Mouse (Mus musculus) heart, embryonic 15.5 days (tissue): ENCODE data around the gene Hsh2d. TPM values are rescaled to one million over a fixed set of nuclear protein-coding genes. Genes with fewer than 3 reads are reported as not detected.

Experiments used
- ATAC-seq: fragments of 200-750 bp; cut with Nextera tagmentation; replicated peaks from 2 replicates; pipeline ENCODE4 v1.8.0; 2017; ENCODE audit warnings: low read depth, moderate TSS enrichment; ENCODE audit not compliant: insufficient number of reproducible peaks, insufficient read depth, low FRiP score
- H3K27ac ChIP-seq: fragments of 300-500 bp; sonication (generic); 2 replicates; pipeline ENCODE4 v1.5.1; 2015; ENCODE audit warnings: mild to moderate bottlenecking, inconsistent platforms
- H3K27me3 ChIP-seq: fragments of 300-500 bp; sonication (generic); 2 replicates; pipeline ENCODE4 v1.6.1; 2015; ENCODE audit warnings: inconsistent platforms
- H3K36me3 ChIP-seq: fragments of 300-500 bp; sonication (generic); 2 replicates; pipeline ENCODE4 v1.6.1; 2015; ENCODE audit warnings: mild to moderate bottlenecking, inconsistent platforms
- H3K4me1 ChIP-seq: fragments of 300-500 bp; sonication (generic); replicated peaks from 2 replicates; pipeline ENCODE4 v1.6.1; 2015; ENCODE audit warnings: inconsistent platforms
- H3K4me2 ChIP-seq: fragments of 300-500 bp; sonication (generic); 2 replicates; pipeline ENCODE4 v1.6.1; 2015; ENCODE audit warnings: inconsistent platforms, mild to moderate bottlenecking, moderate library complexity
- H3K4me3 ChIP-seq: fragments of 300-500 bp; sonication (generic); 2 replicates; pipeline ENCODE4 v1.5.1; 2015; ENCODE audit warnings: mild to moderate bottlenecking, inconsistent platforms
- H3K9ac ChIP-seq: fragments of 300-500 bp; sonication (generic); 2 replicates; pipeline ENCODE4 v1.6.1; 2015; ENCODE audit warnings: mild to moderate bottlenecking, inconsistent platforms
- H3K9me3 ChIP-seq: fragments of 300-500 bp; sonication (generic); replicated peaks from 2 replicates; pipeline ENCODE4 v1.6.1; 2016; ENCODE audit warnings: inconsistent platforms
- WGBS: fragments of 180-500 bp; shearing (Covaris S2); methylation state at CpG from one replicate; pipeline ENCODE4 v1.1.7; 2015; ENCODE audit warnings: mixed read lengths; 5-methylcytosine and 5-hydroxymethylcytosine counted together
- polyA plus RNA-seq: library from polyadenylated mRNA; unstranded; fragments of >200 nt; fragmentation: Nextera tagmentation; extraction: Ambion mirVana; gene quantifications from 2 replicates; pipeline ENCODE4 v1.2.1, GENCODE M21; 2015

The Hsh2d gene
- polyA plus RNA-seq, 1 experiment from 2014 or later: 0.20 TPM

GRCm38 (mm10) chr8:72197997-72198396, 8.6 kb downstream of the Hsh2d start:
- ATAC-seq: no peak

DNA sequence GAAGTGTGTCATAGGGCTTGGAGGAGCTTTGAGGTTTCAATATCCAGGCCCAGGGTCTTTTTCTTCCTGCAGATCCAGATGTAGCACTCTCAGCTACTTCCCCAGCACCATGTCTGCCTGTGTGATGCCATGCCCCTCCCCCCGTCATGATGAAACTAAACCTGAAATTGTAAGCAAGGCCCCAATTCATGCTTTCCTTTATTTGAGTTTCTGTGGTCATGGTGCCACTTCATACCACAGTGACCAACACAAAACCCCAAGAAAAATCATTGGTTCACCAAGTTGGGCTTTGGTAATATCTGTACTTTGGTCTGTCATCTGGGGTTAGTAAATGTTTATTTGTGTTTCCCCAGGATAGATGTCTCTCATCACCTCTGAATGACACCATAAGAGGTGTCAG, 19.1 kb downstream of the Hsh2d start:
- Histone ChIP-seq H3K9ac (no peak overlapping the region), H3K4me2 (no peak overlapping the region), H3K27ac (no peak overlapping the region), H3K27me3 (no peaks in the 10 kb centered on the region), H3K9me3 (no peaks in the 10 kb centered on the region; the same call in 1 of the 2 replicates), H3K4me1 (no peaks in the 10 kb centered on the region), H3K4me3 (no peak overlapping the region), H3K36me3 (no peaks in the 10 kb centered on the region)
- no peak for ATAC-seq
- 58% methylated on average over 1 of the region's 1 CpGs for WGBS

More at GRCm38 (mm10) chr8:72197997-72198396, 8.6 kb downstream of the Hsh2d start:
- Histone ChIP-seq H3K4me2 (no peak overlapping the region), H3K4me3 (no peak overlapping the region), H3K9ac (no peak overlapping the region), H3K9me3 (0 out of 2 replicates have a peak, but pooled peaks cover 6% of the 10 kb centered on the region), H3K27ac (no peak overlapping the region), H3K36me3 (no peaks in the 10 kb centered on the region), H3K4me1 (no peaks in the 10 kb centered on the region), H3K27me3 (no peaks in the 10 kb centered on the region)
- 48% methylated on average over 8 of the region's 8 CpGs for WGBS

GRCm38 (mm10) chr8:72210222-72210621, 20.8 kb downstream of the Hsh2d start:
- WGBS: 58% methylated on average over 4 of the region's 4 CpGs
- no peaks in the 10 kb centered on the region for H3K9me3 ChIP-seq
- ATAC-seq: no peak
- no peak overlapping the region for H3K27ac ChIP-seq
- H3K4me1 ChIP-seq: no peaks in the 10 kb centered on the region
- H3K4me3 ChIP-seq: no peak overlapping the region
- H3K36me3 ChIP-seq: no peaks in the 10 kb centered on the region
- H3K27me3 ChIP-seq: peaks cover 12% of the 10 kb centered on the region; the same call in 1 of the 2 replicates
- H3K9ac ChIP-seq: no peak overlapping the region
- H3K4me2 ChIP-seq: no peak overlapping the region

GRCm38 (mm10) chr8:72210710-72211109, 21.3 kb downstream of the Hsh2d start:
- no peak for ATAC-seq

GRCm38 (mm10) chr8:72211846-72212245, 22.4 kb downstream of the Hsh2d start:
- no peak for ATAC-seq
- H3K4me2 ChIP-seq: no peak overlapping the region
- H3K9ac ChIP-seq: no peak overlapping the region
- H3K36me3 ChIP-seq: no peaks in the 10 kb centered on the region
- no peaks in the 10 kb centered on the region for H3K4me1 ChIP-seq
- H3K9me3 ChIP-seq: no peaks in the 10 kb centered on the region
- peaks cover 16% of the 10 kb centered on the region for H3K27me3 ChIP-seq
- no peak overlapping the region for H3K27ac ChIP-seq
- H3K4me3 ChIP-seq: no peak overlapping the region
- 81% methylated on average over 1 of the region's 1 CpGs for WGBS

More at GRCm38 (mm10) chr8:72210710-72211109, 21.3 kb downstream of the Hsh2d start:
- Histone ChIP-seq H3K9me3 (no peaks in the 10 kb centered on the region), H3K27ac (no peak overlapping the region), H3K4me1 (no peaks in the 10 kb centered on the region), H3K27me3 (peaks cover 16% of the 10 kb centered on the region), H3K4me3 (no peak overlapping the region), H3K9ac (no peak overlapping the region), H3K36me3 (no peaks in the 10 kb centered on the region), H3K4me2 (no peak overlapping the region)
- WGBS: 59% methylated on average over 2 of the region's 2 CpGs

- WGBS: 54% methylated on average over 4 of the region's 4 CpGs
Observed at GRCm38 (mm10) chr8:72212751-72213150, 23.3 kb downstream of the Hsh2d start, which contains the start of gene Cib3. Gene Cib3, minus strand, starts transcription at chr8:72212837.

DNA sequence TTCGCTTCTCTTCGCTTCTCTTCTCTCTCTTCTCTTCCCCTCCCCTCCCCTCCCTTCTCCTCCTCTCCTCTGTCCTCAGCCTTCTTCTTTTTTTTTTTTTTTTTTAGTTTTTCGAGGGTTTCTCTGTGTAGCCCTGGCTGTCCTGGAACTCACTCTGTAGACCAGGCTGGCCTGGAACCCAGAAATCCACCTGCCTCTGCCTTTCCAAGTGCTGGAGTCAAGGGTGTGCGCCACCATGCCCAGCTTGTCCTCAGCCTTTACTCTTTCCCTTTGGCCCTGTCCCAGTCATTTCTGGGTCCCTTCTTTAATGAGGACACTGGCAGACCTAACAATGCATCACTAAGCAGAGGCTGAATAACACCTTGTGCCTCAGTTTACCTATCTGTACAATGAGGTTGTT, 24.1 kb downstream of the Hsh2d start, which contains the start of gene Gm11034:
Gene Gm11034, minus strand, starts transcription at position 101 of the 400 bp plus-strand sequence.
- Histone ChIP-seq H3K4me1 (no peaks in the 10 kb centered on the region), H3K36me3 (no peaks in the 10 kb centered on the region), H3K9me3 (no peaks in the 10 kb centered on the region), H3K4me3 (no peak within 1 kb of the TSS), H3K27me3 (peaks cover 16% of the 10 kb centered on the region), H3K9ac (no peak within 1 kb of the TSS), H3K4me2 (no peak within 1 kb of the TSS), H3K27ac (no peak within 1 kb of the TSS)
- 66% methylated on average over 4 of the region's 4 CpGs for WGBS
- no peak for ATAC-seq

More at GRCm38 (mm10) chr8:72212751-72213150, 23.3 kb downstream of the Hsh2d start, which contains the start of gene Cib3:
- no peak within 1 kb of the TSS for H3K27ac ChIP-seq
- H3K27me3 ChIP-seq: peaks cover 16% of the 10 kb centered on the region
- H3K4me1 ChIP-seq: no peaks in the 10 kb centered on the region
- H3K36me3 ChIP-seq: no peaks in the 10 kb centered on the region
- no peaks in the 10 kb centered on the region for H3K9me3 ChIP-seq
- ATAC-seq: no peak
- H3K4me2 ChIP-seq: no peak within 1 kb of the TSS
- no peak within 1 kb of the TSS for H3K4me3 ChIP-seq
- H3K9ac ChIP-seq: no peak within 1 kb of the TSS

GRCm38 (mm10) chr8:72215060-72215459, 25.6 kb downstream of the Hsh2d start:
- peaks cover 16% of the 10 kb centered on the region for H3K27me3 ChIP-seq
- ATAC-seq: no peak
- no peak overlapping the region for H3K4me2 ChIP-seq
- H3K9me3 ChIP-seq: no peaks in the 10 kb centered on the region
- no peak overlapping the region for H3K27ac ChIP-seq
- no peak overlapping the region for H3K9ac ChIP-seq
- H3K4me3 ChIP-seq: no peak overlapping the region
- H3K4me1 ChIP-seq: no peaks in the 10 kb centered on the region
- WGBS: 39% methylated on average over 2 of the region's 2 CpGs
- H3K36me3 ChIP-seq: no peaks in the 10 kb centered on the region

- no peak overlapping the region for H3K27ac ChIP-seq
- H3K4me3 ChIP-seq: no peak overlapping the region
- H3K36me3 ChIP-seq: no peaks in the 10 kb centered on the region
- peaks cover 8% of the 10 kb centered on the region for H3K4me1 ChIP-seq
- H3K27me3 ChIP-seq: peaks cover 16% of the 10 kb centered on the region
- no peak overlapping the region for H3K4me2 ChIP-seq
- 28% methylated on average over 1 of the region's 1 CpGs for WGBS
- H3K9ac ChIP-seq: no peak overlapping the region
- ATAC-seq: no peak
- no peaks in the 10 kb centered on the region for H3K9me3 ChIP-seq
Observed at GRCm38 (mm10) chr8:72215871-72216270, 26.4 kb downstream of the Hsh2d start.

GRCm38 (mm10) chr8:72218781-72219540, 29.5 kb downstream of the Hsh2d start:
- Histone ChIP-seq H3K36me3 (peaks cover 28% of the 10 kb centered on the region), H3K4me1 (peaks cover 11% of the 10 kb centered on the region), H3K9me3 (no peaks in the 10 kb centered on the region), H3K27me3 (peaks cover 13% of the 10 kb centered on the region), H3K9ac (no peak overlapping the region), H3K4me2 (peak overlapping the region; percentile 76), H3K4me3 (peak overlapping the region; percentile 72), H3K27ac (peak overlapping the region; percentile 74; the same call in 1 of the 2 replicates)
- ATAC-seq: no peak
- 77% methylated on average over 10 of the region's 10 CpGs for WGBS

GRCm38 (mm10) chr8:72219541-72220363, 30.3 kb downstream of the Hsh2d start, which contains the start of gene Fam32a:
Gene Fam32a, plus strand, starts transcription at chr8:72219730.
- H3K4me3 ChIP-seq: peak within 1 kb of the TSS; percentile 72
- no peaks in the 10 kb centered on the region for H3K9me3 ChIP-seq
- H3K4me1 ChIP-seq: peaks cover 11% of the 10 kb centered on the region
- WGBS: 11% methylated on average over 39 of the region's 39 CpGs
- H3K27me3 ChIP-seq: peaks cover 7% of the 10 kb centered on the region
- H3K4me2 ChIP-seq: peak within 1 kb of the TSS; percentile 76
- H3K9ac ChIP-seq: peak within 1 kb of the TSS; percentile 66
- H3K27ac ChIP-seq: peak within 1 kb of the TSS; percentile 74
- peak; percentile 95 for ATAC-seq
- H3K36me3 ChIP-seq: peaks cover 30% of the 10 kb centered on the region
